Mouse (Mus musculus) heart, embryonic 10.5 days (tissue): ENCODE results near the gene Olfr324. TPM values are rescaled to one million over a fixed set of nuclear protein-coding genes. Genes with fewer than 3 reads are reported as not detected.
A peak's percentile ranks its signal among the peaks of the same experiment; 100 is the strongest.

Experiments used
- DNase-seq: peaks from one replicate; pipeline ENCODE4 v3.0.0-alpha.2; 2017; ENCODE audit warnings: low spot score
- H3K27ac ChIP-seq: fragments of 300-500 bp; sonication (generic); 2 replicates; pipeline ENCODE4 v1.5.1; 2016; ENCODE audit warnings: mild to moderate bottlenecking
- H3K27me3 ChIP-seq: fragments of 300-500 bp; sonication (generic); 2 replicates; pipeline ENCODE4 v1.6.1; 2016; ENCODE audit warnings: mild to moderate bottlenecking; ENCODE audit not compliant: poor library complexity, insufficient read depth, severe bottlenecking
- H3K36me3 ChIP-seq: fragments of 300-500 bp; sonication (generic); 2 replicates; pipeline ENCODE4 v1.6.1; 2016; ENCODE audit warnings: mild to moderate bottlenecking, moderate library complexity
- H3K4me1 ChIP-seq: fragments of 300-500 bp; sonication (generic); 2 replicates; pipeline ENCODE4 v1.6.1; 2016; ENCODE audit warnings: mild to moderate bottlenecking
- H3K4me3 ChIP-seq: fragments of 300-500 bp; sonication (generic); 2 replicates; pipeline ENCODE4 v1.5.1; 2016; ENCODE audit warnings: mild to moderate bottlenecking, moderate library complexity
- H3K9me3 ChIP-seq: fragments of 300-500 bp; sonication (generic); 2 replicates; pipeline ENCODE4 v1.6.1; 2016; ENCODE audit warnings: mild to moderate bottlenecking, moderate library complexity
- WGBS: fragments of 180-500 bp; shearing (Covaris S2); methylation state at CpG from one replicate; pipeline ENCODE4 v1.1.7; 2016; 5-methylcytosine and 5-hydroxymethylcytosine counted together
- polyA plus RNA-seq: library from polyadenylated mRNA; unstranded; fragments of >200 nt; fragmentation: Nextera tagmentation; extraction: Ambion mirVana; gene quantifications from 2 replicates; pipeline ENCODE4 v1.2.1, GENCODE M21; 2016

Gene Olfr324
- not detected in 2 replicates for polyA plus RNA-seq

GRCm38 (mm10) chr11:58594814-58595213, at the start of gene Olfr324:
Gene Olfr324 (plus strand): TSS chr11:58595114.
- no peak for DNase-seq

DNA sequence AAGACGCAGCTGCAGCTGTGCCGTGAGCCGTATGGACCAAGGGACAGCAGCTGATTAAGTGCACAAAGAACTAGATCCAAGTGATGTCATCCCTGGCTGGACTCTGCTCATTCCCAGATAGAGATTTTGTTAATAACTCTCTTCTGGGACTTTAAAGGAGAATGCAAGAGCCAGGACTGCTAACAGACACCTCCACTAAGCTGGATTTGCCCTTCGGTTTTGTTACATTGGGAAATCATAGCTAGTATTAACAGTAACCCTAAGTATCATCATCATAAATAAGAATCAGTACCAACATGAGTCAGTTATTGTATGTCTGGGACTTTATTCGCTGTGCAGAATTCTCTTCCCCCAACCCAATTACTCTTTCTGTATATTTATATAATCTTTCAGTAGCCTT, 48.6 kb upstream of the Olfr324 start, which contains the start of gene Olfr329-ps:
TSS of gene Olfr329-ps (minus strand) at position 101 of the 400 bp plus-strand sequence.
- Histone ChIP-seq H3K27ac (no peak within 1 kb of the TSS), H3K36me3 (no peaks in the 10 kb centered on the region), H3K4me1 (no peaks in the 10 kb centered on the region), H3K4me3 (no peak within 1 kb of the TSS), H3K27me3 (no peaks in the 10 kb centered on the region), H3K9me3 (no peaks in the 10 kb centered on the region)
- DNase-seq, result no peak
- WGBS, result 75% methylated on average over 5 of the region's 5 CpGs

More at GRCm38 (mm10) chr11:58594814-58595213, at the start of gene Olfr324:
- H3K27ac ChIP-seq, result no peak within 1 kb of the TSS
- H3K4me3 ChIP-seq, result no peak within 1 kb of the TSS
- H3K9me3 ChIP-seq, result no peaks in the 10 kb centered on the region
- H3K36me3 ChIP-seq, result no peaks in the 10 kb centered on the region
- no peaks in the 10 kb centered on the region for H3K27me3 ChIP-seq
- H3K4me1 ChIP-seq, result no peaks in the 10 kb centered on the region
- 82% methylated on average over 6 of the region's 6 CpGs for WGBS

GRCm38 (mm10) chr11:58555536-58555935, 39.4 kb upstream of the Olfr324 start, which contains the start of gene Olfr328:
Gene Olfr328 (minus strand): TSS chr11:58555636.
- H3K27ac ChIP-seq, result no peak within 1 kb of the TSS
- no peaks in the 10 kb centered on the region for H3K9me3 ChIP-seq
- WGBS, result 79% methylated on average over 1 of the region's 1 CpGs
- no peaks in the 10 kb centered on the region for H3K36me3 ChIP-seq
- DNase-seq, result no peak
- H3K4me3 ChIP-seq, result no peak within 1 kb of the TSS
- no peaks in the 10 kb centered on the region for H3K27me3 ChIP-seq
- H3K4me1 ChIP-seq, result no peaks in the 10 kb centered on the region

GRCm38 (mm10) chr11:58570405-58570804, 24.5 kb upstream of the Olfr324 start, which contains the start of gene Olfr224:
Gene Olfr224 (minus strand): TSS chr11:58570553.
- no peak within 1 kb of the TSS for H3K27ac ChIP-seq
- H3K4me1 ChIP-seq, result no peaks in the 10 kb centered on the region
- H3K4me3 ChIP-seq, result no peak within 1 kb of the TSS
- no peaks in the 10 kb centered on the region for H3K27me3 ChIP-seq
- DNase-seq, result no peak
- H3K36me3 ChIP-seq, result no peaks in the 10 kb centered on the region
- H3K9me3 ChIP-seq, result no peaks in the 10 kb centered on the region
- 67% methylated on average over 5 of the region's 5 CpGs for WGBS

DNA sequence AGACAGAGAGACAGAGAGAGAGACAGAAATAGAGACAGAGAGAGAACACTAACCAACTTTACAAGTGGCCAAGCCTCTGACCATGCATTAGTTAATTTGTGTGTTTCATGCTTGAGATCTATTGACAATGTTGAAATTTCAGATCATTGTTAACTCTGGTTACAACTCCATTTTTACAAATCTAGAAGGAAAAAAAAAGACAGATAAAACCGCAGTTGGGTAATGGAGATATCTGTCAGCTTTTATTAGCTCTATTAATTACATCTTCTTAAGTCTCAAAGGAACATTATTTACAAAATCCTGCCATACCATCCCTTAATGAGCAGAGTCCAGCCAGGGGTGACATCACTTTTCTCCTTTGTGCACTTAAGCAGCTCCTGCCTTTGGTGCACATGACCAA, 17.5 kb upstream of the Olfr324 start, which contains the start of gene Olfr325:
TSS of gene Olfr325 (plus strand) at position 301 of the 400 bp plus-strand sequence.
- 78% methylated on average over 1 of the region's 1 CpGs for WGBS
- Histone ChIP-seq H3K4me3 (no peak within 1 kb of the TSS), H3K27ac (no peak within 1 kb of the TSS)

GRCm38 (mm10) chr11:58578636-58579035, 16.3 kb upstream of the Olfr324 start:
- Histone ChIP-seq H3K9me3 (no peaks in the 10 kb centered on the region), H3K27ac (no peak overlapping the region), H3K36me3 (no peaks in the 10 kb centered on the region), H3K4me1 (no peaks in the 10 kb centered on the region), H3K4me3 (no peak overlapping the region), H3K27me3 (no peaks in the 10 kb centered on the region)
- no peak for DNase-seq
- WGBS, result 75% methylated on average over 8 of the region's 8 CpGs

More for the DNA sequence above, 17.5 kb upstream of the Olfr324 start, which contains the start of gene Olfr325:
- no peaks in the 10 kb centered on the region for H3K36me3 ChIP-seq
- no peak for DNase-seq
- no peaks in the 10 kb centered on the region for H3K9me3 ChIP-seq
- H3K27me3 ChIP-seq, result no peaks in the 10 kb centered on the region
- H3K4me1 ChIP-seq, result no peaks in the 10 kb centered on the region

DNA sequence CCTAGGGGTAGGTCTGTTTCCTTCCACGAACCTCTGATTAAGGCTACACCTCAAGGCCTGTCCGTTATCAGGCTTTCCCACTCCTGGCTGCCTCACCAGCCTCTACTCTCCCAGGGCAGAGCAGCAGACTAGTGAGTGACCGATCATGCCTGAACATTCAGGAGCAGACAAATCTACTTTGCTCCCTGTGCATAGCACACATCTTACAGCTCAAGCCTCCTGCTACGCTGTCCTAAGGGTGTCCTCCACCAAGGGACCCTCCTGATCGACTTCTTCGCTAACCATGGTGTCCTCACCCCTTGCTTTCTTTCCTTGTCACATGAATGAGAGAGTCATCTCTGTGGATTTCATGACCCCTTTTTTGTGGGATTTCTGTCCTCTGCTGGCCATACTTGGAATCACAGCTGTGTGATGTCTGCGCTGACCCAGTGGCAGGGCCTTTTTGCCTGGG, 7.0 kb upstream of the Olfr324 start:
- no peak overlapping the region for H3K27ac ChIP-seq
- WGBS, result 56% methylated on average over 7 of the region's 7 CpGs
- H3K9me3 ChIP-seq, result no peaks in the 10 kb centered on the region
- no peak overlapping the region for H3K4me3 ChIP-seq
- no peaks in the 10 kb centered on the region for H3K36me3 ChIP-seq
- no peaks in the 10 kb centered on the region for H3K27me3 ChIP-seq
- DNase-seq, result peak; percentile 84
- no peaks in the 10 kb centered on the region for H3K4me1 ChIP-seq

DNA sequence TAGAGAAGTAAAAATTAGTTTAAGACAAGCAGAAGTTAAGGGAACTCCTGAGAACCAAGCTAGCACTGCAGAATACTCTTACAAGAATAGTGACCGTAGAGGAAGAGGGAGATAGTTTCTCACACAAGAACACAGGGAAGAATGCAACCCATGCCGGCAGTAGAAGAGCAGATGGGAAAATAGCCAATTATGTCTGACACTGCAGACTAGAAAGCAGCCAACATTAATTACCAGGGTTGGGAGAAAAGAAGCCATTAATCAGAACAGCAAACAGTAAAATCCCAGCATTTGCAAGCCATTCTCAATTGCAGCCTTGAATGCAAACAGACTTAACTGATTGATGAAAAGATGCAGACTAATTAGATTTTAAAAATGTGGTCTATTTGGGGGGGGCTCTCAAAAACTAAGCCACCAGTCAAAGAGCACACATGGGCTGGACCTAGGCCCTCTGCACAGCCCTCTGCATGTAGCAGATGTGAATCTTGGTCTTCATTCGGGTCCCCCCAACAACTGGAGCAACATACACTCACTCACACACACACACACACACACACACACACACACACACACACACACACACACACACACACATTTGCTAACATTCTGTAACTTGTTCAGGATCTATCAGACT, 6.2 kb upstream of the Olfr324 start:
- no peaks in the 10 kb centered on the region for H3K27me3 ChIP-seq
- no peaks in the 10 kb centered on the region for H3K9me3 ChIP-seq
- H3K4me3 ChIP-seq, result no peak overlapping the region
- H3K36me3 ChIP-seq, result no peaks in the 10 kb centered on the region
- H3K27ac ChIP-seq, result no peak overlapping the region
- no peak for DNase-seq
- H3K4me1 ChIP-seq, result no peaks in the 10 kb centered on the region
- WGBS, result 64% methylated on average over 3 of the region's 3 CpGs

GRCm38 (mm10) chr11:58597837-58598236, 2.9 kb downstream of the Olfr324 start:
- Histone ChIP-seq H3K27me3 (no peaks in the 10 kb centered on the region), H3K9me3 (no peaks in the 10 kb centered on the region), H3K4me1 (no peaks in the 10 kb centered on the region), H3K27ac (no peak overlapping the region), H3K4me3 (no peak overlapping the region), H3K36me3 (no peaks in the 10 kb centered on the region)
- 82% methylated on average over 13 of the region's 13 CpGs for WGBS
- DNase-seq, result no peak

- H3K4me1 ChIP-seq, result no peaks in the 10 kb centered on the region
- no peak overlapping the region for H3K4me3 ChIP-seq
- no peak overlapping the region for H3K27ac ChIP-seq
- DNase-seq, result no peak
- no peaks in the 10 kb centered on the region for H3K36me3 ChIP-seq
- H3K27me3 ChIP-seq, result no peaks in the 10 kb centered on the region
- no peaks in the 10 kb centered on the region for H3K9me3 ChIP-seq
These were observed 7.1 kb downstream of the Olfr324 start for GRCm38 (mm10) chr11:58602062-58602461.

GRCm38 (mm10) chr11:58602800-58603560, 8.1 kb downstream of the Olfr324 start:
- Histone ChIP-seq H3K27ac (no peak overlapping the region), H3K4me1 (no peaks in the 10 kb centered on the region), H3K4me3 (no peak overlapping the region), H3K9me3 (no peaks in the 10 kb centered on the region), H3K36me3 (no peaks in the 10 kb centered on the region), H3K27me3 (no peaks in the 10 kb centered on the region)
- WGBS, result 80% methylated on average over 6 of the region's 6 CpGs
- no peak for DNase-seq

DNA sequence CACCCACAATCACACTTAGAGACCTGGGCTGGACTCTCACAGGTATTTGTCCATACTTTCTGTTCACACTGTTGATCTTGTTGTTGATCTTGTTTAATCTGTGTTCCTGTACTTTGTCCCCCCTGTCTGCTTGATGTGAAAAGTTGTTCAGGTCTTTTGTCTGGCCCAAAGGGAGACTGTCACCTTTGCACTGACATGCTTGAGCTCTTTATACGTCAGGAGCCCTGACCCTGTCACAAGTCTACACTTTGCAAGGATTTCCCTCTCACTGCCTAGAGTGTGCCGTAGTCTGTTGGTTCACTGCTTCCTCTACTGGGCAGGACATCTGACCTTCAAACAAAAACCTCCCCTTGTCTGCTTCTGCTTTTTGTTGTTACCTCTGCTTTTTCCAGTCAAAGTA, 9.8 kb downstream of the Olfr324 start:
- H3K9me3 ChIP-seq, result no peaks in the 10 kb centered on the region
- 59% methylated on average over 2 of the region's 2 CpGs for WGBS
- no peaks in the 10 kb centered on the region for H3K4me1 ChIP-seq
- H3K4me3 ChIP-seq, result no peak overlapping the region
- H3K27ac ChIP-seq, result no peak overlapping the region
- H3K27me3 ChIP-seq, result no peaks in the 10 kb centered on the region
- no peaks in the 10 kb centered on the region for H3K36me3 ChIP-seq
- DNase-seq, result no peak

GRCm38 (mm10) chr11:58605228-58605627, 10.3 kb downstream of the Olfr324 start:
- no peak overlapping the region for H3K27ac ChIP-seq
- H3K4me1 ChIP-seq, result no peaks in the 10 kb centered on the region
- no peaks in the 10 kb centered on the region for H3K36me3 ChIP-seq
- DNase-seq, result no peak
- no peaks in the 10 kb centered on the region for H3K9me3 ChIP-seq
- no peak overlapping the region for H3K4me3 ChIP-seq
- 55% methylated on average over 3 of the region's 3 CpGs for WGBS
- H3K27me3 ChIP-seq, result no peaks in the 10 kb centered on the region
